Mouse (Mus musculus) megakaryocyte, embryonic 14.5 days (primary cell): ENCODE results near the gene Rgs7. TPM values are rescaled to one million over a fixed set of nuclear protein-coding genes. Genes with fewer than 3 reads are reported as not detected.

Experiments
- H3K27me3 ChIP-seq: replicated peaks from 2 replicates; pipeline ENCODE3; 2012; ENCODE audit warnings: inconsistent platforms
- H3K36me3 ChIP-seq: replicated peaks from 2 replicates; pipeline ENCODE3; 2012; ENCODE audit warnings: low read length, inconsistent platforms, mixed read lengths
- H3K4me1 ChIP-seq: 2 replicates; pipeline ENCODE4 v1.6.1; 2012; ENCODE audit warnings: inconsistent platforms
- H3K4me3 ChIP-seq: replicated peaks from 2 replicates; pipeline ENCODE3; 2012; ENCODE audit warnings: moderate library complexity, mild to moderate bottlenecking, inconsistent platforms
- H3K9me3 ChIP-seq: 2 replicates; pipeline ENCODE4 v1.6.1; 2012; ENCODE audit warnings: inconsistent platforms
- FLI1 ChIP-seq: IDR thresholded peaks from 2 replicates; pipeline ENCODE4 v1.6.1; 2012; ENCODE audit warnings: low read length, inconsistent platforms, mixed read lengths
- GATA1 ChIP-seq: IDR thresholded peaks from 3 replicates; pipeline ENCODE4 v1.6.1; 2012; ENCODE audit warnings: mixed read lengths, low read length, inconsistent platforms, borderline replicate concordance
- polyA plus RNA-seq: library from polyadenylated mRNA; stranded (reverse); fragments of >175 nt; gene quantifications from 2 replicates; pipeline ENCODE4 v1.2.3, GENCODE M21; 2012; ENCODE audit warnings: low replicate concordance; ENCODE audit not compliant: insufficient read depth

The Rgs7 gene
- polyA plus RNA-seq, 1 experiment = not detected

- no peaks in the 10 kb centered on the region for H3K4me1 ChIP-seq
- no peak overlapping the region for H3K4me3 ChIP-seq
- no peaks in the 10 kb centered on the region for H3K27me3 ChIP-seq
- no peaks in the 10 kb centered on the region for H3K36me3 ChIP-seq
- H3K9me3 ChIP-seq = peaks cover 21% of the 10 kb centered on the region; the same call in 1 of the 2 replicates
- TF ChIP-seq GATA1 (no peak), FLI1 (no peak)
These were observed 162.3 kb downstream of the Rgs7 start for GRCm38 (mm10) chr1:175329934-175330471.

GRCm38 (mm10) chr1:175322781-175323180, 169.5 kb downstream of the Rgs7 start:
- TF ChIP-seq FLI1 (no peak), GATA1 (no peak)
- H3K4me3 ChIP-seq = no peak overlapping the region
- H3K36me3 ChIP-seq = no peaks in the 10 kb centered on the region

GRCm38 (mm10) chr1:175319205-175319604, 173.1 kb downstream of the Rgs7 start:
- Histone ChIP-seq H3K9me3 (peaks cover 13% of the 10 kb centered on the region), H3K4me1 (no peaks in the 10 kb centered on the region), H3K27me3 (no peaks in the 10 kb centered on the region), H3K4me3 (no peak overlapping the region), H3K36me3 (no peaks in the 10 kb centered on the region)
- TF ChIP-seq GATA1 (no peak), FLI1 (no peak)

More at GRCm38 (mm10) chr1:175322781-175323180, 169.5 kb downstream of the Rgs7 start:
- H3K4me1 ChIP-seq = no peaks in the 10 kb centered on the region
- peaks cover 19% of the 10 kb centered on the region for H3K9me3 ChIP-seq
- H3K27me3 ChIP-seq = no peaks in the 10 kb centered on the region

GRCm38 (mm10) chr1:175317264-175317663, 175.0 kb downstream of the Rgs7 start:
- TF ChIP-seq FLI1 (no peak), GATA1 (no peak)
- Histone ChIP-seq H3K9me3 (peaks cover 10% of the 10 kb centered on the region), H3K27me3 (no peaks in the 10 kb centered on the region), H3K4me3 (no peak overlapping the region), H3K36me3 (no peaks in the 10 kb centered on the region), H3K4me1 (no peaks in the 10 kb centered on the region)

- H3K27me3 ChIP-seq = no peaks in the 10 kb centered on the region
- H3K4me3 ChIP-seq = no peak overlapping the region
- H3K9me3 ChIP-seq = no peaks in the 10 kb centered on the region
- TF ChIP-seq GATA1 (no peak), FLI1 (no peak)
- H3K4me1 ChIP-seq = no peaks in the 10 kb centered on the region
- no peaks in the 10 kb centered on the region for H3K36me3 ChIP-seq
These were observed 184.7 kb downstream of the Rgs7 start for GRCm38 (mm10) chr1:175307604-175308003.

- Histone ChIP-seq H3K4me3 (no peak overlapping the region), H3K27me3 (no peaks in the 10 kb centered on the region), H3K4me1 (no peaks in the 10 kb centered on the region), H3K36me3 (no peaks in the 10 kb centered on the region), H3K9me3 (peaks cover 3% of the 10 kb centered on the region; the same call in 1 of the 2 replicates)
- TF ChIP-seq GATA1 (no peak), FLI1 (no peak)
These were observed 191.4 kb downstream of the Rgs7 start for GRCm38 (mm10) chr1:175300895-175301294.

GRCm38 (mm10) chr1:175300404-175300803, 191.9 kb downstream of the Rgs7 start:
- no peaks in the 10 kb centered on the region for H3K36me3 ChIP-seq
- no peaks in the 10 kb centered on the region for H3K27me3 ChIP-seq
- peaks cover 8% of the 10 kb centered on the region for H3K9me3 ChIP-seq
- TF ChIP-seq FLI1 (no peak), GATA1 (no peak)
- H3K4me1 ChIP-seq = no peaks in the 10 kb centered on the region
- H3K4me3 ChIP-seq = no peak overlapping the region

- Histone ChIP-seq H3K27me3 (no peaks in the 10 kb centered on the region), H3K4me3 (no peak overlapping the region), H3K36me3 (no peaks in the 10 kb centered on the region), H3K4me1 (no peaks in the 10 kb centered on the region), H3K9me3 (peaks cover 10% of the 10 kb centered on the region)
- TF ChIP-seq GATA1 (no peak), FLI1 (no peak)
These were observed 192.5 kb downstream of the Rgs7 start for GRCm38 (mm10) chr1:175299603-175300397.

GRCm38 (mm10) chr1:175296906-175297305, 195.4 kb downstream of the Rgs7 start:
- no peak for TF ChIP-seq FLI1
- TF ChIP-seq GATA1 = no peak
- Histone ChIP-seq H3K4me1 (no peaks in the 10 kb centered on the region), H3K36me3 (no peaks in the 10 kb centered on the region), H3K9me3 (peaks cover 21% of the 10 kb centered on the region), H3K4me3 (no peak overlapping the region), H3K27me3 (no peaks in the 10 kb centered on the region)

DNA sequence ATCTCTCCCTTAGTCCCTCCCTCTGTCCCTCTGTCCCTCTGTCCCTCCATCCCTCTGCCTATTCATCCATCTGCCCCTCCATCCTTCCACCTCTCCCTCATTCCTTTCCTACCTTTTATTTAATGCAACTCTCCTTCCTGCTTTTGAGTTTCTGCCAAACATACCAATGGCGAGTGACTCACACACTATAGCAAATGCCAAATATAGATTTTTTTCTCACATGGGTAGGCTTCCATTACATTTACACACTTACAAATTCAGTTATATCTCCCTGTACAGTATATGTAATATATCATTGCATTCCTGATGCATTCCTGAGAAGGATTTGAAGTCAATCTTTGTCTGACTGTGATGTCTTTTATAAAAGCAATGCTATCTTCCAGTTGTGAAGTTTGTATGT, 202.2 kb downstream of the Rgs7 start:
- no peak for TF ChIP-seq GATA1
- TF ChIP-seq FLI1 = no peak
- H3K36me3 ChIP-seq = no peaks in the 10 kb centered on the region
- no peaks in the 10 kb centered on the region for H3K27me3 ChIP-seq
- no peak overlapping the region for H3K4me3 ChIP-seq
- peaks cover 18% of the 10 kb centered on the region for H3K9me3 ChIP-seq
- H3K4me1 ChIP-seq = no peaks in the 10 kb centered on the region
